Mouse (Mus musculus) forebrain, embryonic 11.5 days (tissue): Measurements from ENCODE around the gene Uba1. TPM values are rescaled to one million over a fixed set of nuclear protein-coding genes. Genes with fewer than 3 reads are reported as not detected.

ENCODE experiments used
- polyA plus RNA-seq: library from polyadenylated mRNA; unstranded; fragments of >200 nt; fragmentation: Nextera tagmentation; extraction: Ambion mirVana; gene quantifications from 2 replicates; pipeline ENCODE4 v1.2.1, GENCODE M21; 2014

Uba1 gene
- polyA plus RNA-seq, 1 experiment from 2014 or later: 300 TPM

Other genes with a start within 250 kb of the Uba1 start
- gene Jade3, start 232.6 kb upstream of the Uba1 start, polyA plus RNA-seq: 10.7 and 11.7 TPM in 2 replicates
- 0.15 and 0.28 TPM in 2 replicates for gene Rgn, start 108.5 kb upstream of the Uba1 start, polyA plus RNA-seq
- gene Rbm10, start 40.8 kb upstream of the Uba1 start, polyA plus RNA-seq: 88.9 and 95.9 TPM in 2 replicates
- 172 and 184 TPM in 2 replicates for gene Ndufb11, start 40.7 kb upstream of the Uba1 start, polyA plus RNA-seq
- gene Cdk16, start 29.6 kb downstream of the Uba1 start, polyA plus RNA-seq: 117 and 123 TPM in 2 replicates
- 69.5 and 74.3 TPM in 2 replicates for gene Usp11, start 45.6 kb downstream of the Uba1 start, polyA plus RNA-seq
- 97.1 and 104 TPM in 2 replicates for gene Araf, start 139.5 kb downstream of the Uba1 start, polyA plus RNA-seq
- 5.8 and 7.4 TPM in 2 replicates for gene Timp1, start 211.8 kb downstream of the Uba1 start, polyA plus RNA-seq